Mouse (Mus musculus): ENCODE measurements at regions not wholly inside any gene's neighbourhood (a gene's known extent, or its start where the extent isn't known, plus 50 kb on each side); places are given as distances from the start of the nearest gene placed in this dataset.

GRCm38 (mm10) chr1:128803058-128803432 is 211.0 kb upstream of the Cxcr4 start:
- H3K79me2 ChIP-seq (replicated peaks; ENCODE audit: control insufficient read depth, extremely low read depth, insufficient read depth, poor library complexity, severe bottlenecking), result no peaks in the 10 kb centered on the region
- peaks cover 15 to 32% of the 10 kb centered on the region in 2 experiments for H3K4me1 ChIP-seq (ENCODE audit: control insufficient read depth in 1 of 2, insufficient read depth in 2 of 2)
- dilution Hi-C loops (cut with MboI; ENCODE audit: extremely low pct_ligation_motif_present, extremely low pct_unique_long_range_greater_than_20kb, low sequenced_read_pairs) (no loop called here), in situ Hi-C loops (cut with MboI; ENCODE audit: low pct_ligation_motif_present, low pct_unique_long_range_greater_than_20kb, low sequenced_read_pairs) (no loop called here)
- no peak for DNase-seq (ENCODE audit: extremely low read depth)
- no peak overlapping the region for H3K4me3 ChIP-seq (replicated peaks in 1 of 3; ENCODE audit: low read depth in 2 of 3, low read length in 2 of 3, poor library complexity in 1 of 3)
- no peaks in the 10 kb centered on the region for H3K36me3 ChIP-seq (replicated peaks in 1 of 2; ENCODE audit: control insufficient read depth in 1 of 2, insufficient read depth in 1 of 2, low read length in 1 of 2)
- no peak overlapping the region for H3K9ac ChIP-seq (ENCODE audit: insufficient read depth, low read depth)
- H3K27me3 ChIP-seq (replicated peaks), result peaks cover 13% of the 10 kb centered on the region
- peaks cover 4% of the 10 kb centered on the region for H3K9me3 ChIP-seq (replicated peaks; ENCODE audit: low read length)
- no peak overlapping the region for H3K27ac ChIP-seq (ENCODE audit: insufficient read depth, low read depth)
- peak overlapping the region; percentile 75; the same call in 1 of the 2 replicates for H3K4me2 ChIP-seq (ENCODE audit: insufficient read depth, low read depth, poor library complexity, severe bottlenecking)
- no peak for TF ChIP-seq ZC3H11A (IDR thresholded peaks at IDR 0.05; ENCODE audit: low read depth, low read length)
- TF ChIP-seq JUN (IDR thresholded peaks at IDR 0.05; ENCODE audit: insufficient read depth, low read depth, low read length), result no peak
- TF ChIP-seq TCF12 (IDR thresholded peaks at IDR 0.05; ENCODE audit: low read depth, low read length), result no peak
- no peak for TF ChIP-seq NRF1 (IDR thresholded peaks at IDR 0.05; ENCODE audit: low read depth, low read length)
- no peak for TF ChIP-seq PAX5 (IDR thresholded peaks at IDR 0.05; ENCODE audit: low read length)
- no peak for TF ChIP-seq SMC3 (IDR thresholded peaks at IDR 0.05; ENCODE audit: low read depth, low read length)
- TF ChIP-seq EP300 (IDR thresholded peaks at IDR 0.05; ENCODE audit: low read length), result no peak
- TF ChIP-seq MAFK (IDR thresholded peaks at IDR 0.05; ENCODE audit: insufficient replicate concordance, low read length), result no peak
- TF ChIP-seq HCFC1 (IDR thresholded peaks at IDR 0.05; ENCODE audit: low read depth, low read length), result no peak
- no peak for TF ChIP-seq JUND (conservative IDR thresholded peaks at IDR 0.05; ENCODE audit: low read depth, low read length)
- TF ChIP-seq USF1 (IDR thresholded peaks at IDR 0.05; ENCODE audit: low read depth, low read length), result no peak
- TF ChIP-seq MEF2A (IDR thresholded peaks at IDR 0.05; ENCODE audit: borderline replicate concordance, low read depth, low read length), result no peak
- TF ChIP-seq KAT2A (IDR thresholded peaks at IDR 0.05; ENCODE audit: insufficient replicate concordance, low read length), result no peak
- TF ChIP-seq CHD2 (IDR thresholded peaks at IDR 0.05; ENCODE audit: low read length), result no peak
- no peak for TF ChIP-seq ZKSCAN1 (IDR thresholded peaks at IDR 0.05; ENCODE audit: borderline replicate concordance, low read depth, low read length)

GRCm38 (mm10) chr1:128798721-128799120 is 206.6 kb upstream of the Cxcr4 start:
- peaks cover 5 to 13% of the 10 kb centered on the region in 2 experiments for H3K4me1 ChIP-seq (ENCODE audit: control insufficient read depth in 1 of 2, insufficient read depth in 2 of 2)
- TF ChIP-seq E2F4 (IDR thresholded peaks at IDR 0.05; ENCODE audit: insufficient replicate concordance, low read depth, low read length) (no peak), MEF2A (IDR thresholded peaks at IDR 0.05; ENCODE audit: borderline replicate concordance, low read depth, low read length) (no peak), ZMIZ1 (IDR thresholded peaks at IDR 0.05; ENCODE audit: low read depth, low read length) (no peak), PAX5 (IDR thresholded peaks at IDR 0.05; ENCODE audit: low read length) (no peak), SMC3 (IDR thresholded peaks at IDR 0.05; ENCODE audit: low read depth, low read length) (no peak), CHD2 (IDR thresholded peaks at IDR 0.05; ENCODE audit: low read length) (no peak), ZNF384 (IDR thresholded peaks at IDR 0.05; ENCODE audit: low read depth, low read length) (no peak), BHLHE40 (IDR thresholded peaks at IDR 0.05; ENCODE audit: low read depth, low read length) (no peak), ZC3H11A (IDR thresholded peaks at IDR 0.05; ENCODE audit: low read depth, low read length) (no peak), RCOR1 (conservative IDR thresholded peaks at IDR 0.05; ENCODE audit: low read depth, low read length) (no peak), UBTF (IDR thresholded peaks at IDR 0.05; ENCODE audit: low read depth, low read length) (no peak), TBP (conservative IDR thresholded peaks at IDR 0.05; ENCODE audit: low read depth, low read length) (no peak), MAFK (IDR thresholded peaks at IDR 0.05; ENCODE audit: insufficient replicate concordance, low read length) (no peak), CTCF (conservative IDR thresholded peaks at IDR 0.05 in 1 of 2, IDR thresholded peaks at IDR 0.05 in 1 of 2; ENCODE audit: low read depth in 2 of 2, low read length in 2 of 2) (no peak)
- H3K4me3 ChIP-seq (replicated peaks in 1 of 3; ENCODE audit: low read depth in 2 of 3, low read length in 2 of 3, poor library complexity in 1 of 3), result no peak overlapping the region
- in situ Hi-C loops (cut with MboI; ENCODE audit: low pct_ligation_motif_present, low pct_unique_long_range_greater_than_20kb, low sequenced_read_pairs), result no loop called here
- H3K36me3 ChIP-seq (replicated peaks in 1 of 2; ENCODE audit: control insufficient read depth in 1 of 2, insufficient read depth in 1 of 2, low read length in 1 of 2), result no peaks in the 10 kb centered on the region
- no peak overlapping the region for H3K27ac ChIP-seq (ENCODE audit: insufficient read depth, low read depth)
- dilution Hi-C loops (cut with MboI; ENCODE audit: extremely low pct_ligation_motif_present, extremely low pct_unique_long_range_greater_than_20kb, low sequenced_read_pairs), result no loop called here
- H3K79me2 ChIP-seq (replicated peaks; ENCODE audit: control insufficient read depth, extremely low read depth, insufficient read depth, poor library complexity, severe bottlenecking), result no peaks in the 10 kb centered on the region
- H3K27me3 ChIP-seq (replicated peaks), result peaks cover 10% of the 10 kb centered on the region
- no peak overlapping the region for H3K4me2 ChIP-seq (ENCODE audit: insufficient read depth, low read depth, poor library complexity, severe bottlenecking)
- no peak overlapping the region for H3K9ac ChIP-seq (ENCODE audit: insufficient read depth, low read depth)
- no peaks in the 10 kb centered on the region for H3K9me3 ChIP-seq (replicated peaks; ENCODE audit: low read length)
- DNase-seq (ENCODE audit: extremely low read depth), result no peak

Data from CH12.LX (cell line).